Mouse (Mus musculus) neural tube, embryonic 14.5 days (tissue): ENCODE measurements around the gene Zic2. TPM values are rescaled to one million over a fixed set of nuclear protein-coding genes. Genes with fewer than 3 reads are reported as not detected.

ENCODE experiments used
- ATAC-seq: fragments of 200-750 bp; cut with Nextera tagmentation; 2 replicates; pipeline ENCODE4 v1.8.0; 2017; ENCODE audit warnings: low read depth, mild to moderate bottlenecking, moderate TSS enrichment, moderate library complexity
- H3K27ac ChIP-seq: fragments of 300-500 bp; sonication (generic); 2 replicates; pipeline ENCODE4 v1.5.1; 2014; ENCODE audit warnings: low read depth, mild to moderate bottlenecking, control low read depth, low read length, moderate library complexity, mixed read lengths
- H3K27me3 ChIP-seq: fragments of 300-500 bp; sonication (generic); 2 replicates; pipeline ENCODE4 v1.6.1; 2014; ENCODE audit warnings: low read length; ENCODE audit not compliant: control insufficient read depth, insufficient read depth
- H3K36me3 ChIP-seq: fragments of 300-500 bp; sonication (generic); 2 replicates; pipeline ENCODE4 v1.6.1; 2014; ENCODE audit warnings: low read length, mixed read lengths; ENCODE audit not compliant: control insufficient read depth, insufficient read depth
- H3K4me1 ChIP-seq: fragments of 300-500 bp; sonication (generic); 2 replicates; pipeline ENCODE4 v1.6.1; 2014; ENCODE audit warnings: low read length; ENCODE audit not compliant: control insufficient read depth, insufficient read depth
- H3K4me2 ChIP-seq: fragments of 300-500 bp; sonication (generic); 2 replicates; pipeline ENCODE4 v1.6.1; 2014; ENCODE audit warnings: mild to moderate bottlenecking, low read depth, low read length, control low read depth
- H3K4me3 ChIP-seq: fragments of 300-500 bp; sonication (generic); 2 replicates; pipeline ENCODE4 v1.5.1; 2014; ENCODE audit warnings: low read depth, low read length, control low read depth, mixed read lengths
- H3K9ac ChIP-seq: fragments of 300-500 bp; sonication (generic); replicated peaks from 2 replicates; pipeline ENCODE4 v1.6.1; 2014; ENCODE audit warnings: low read depth, mild to moderate bottlenecking, control low read depth, low read length, mixed read lengths
- H3K9me3 ChIP-seq: fragments of 300-500 bp; sonication (generic); 2 replicates; pipeline ENCODE4 v1.6.1; 2016; ENCODE audit warnings: low read length; ENCODE audit not compliant: control insufficient read depth
- WGBS: fragments of 180-500 bp; shearing (Covaris S2); extraction: QIAGEN DNeasy Blood & Tissue Kit; methylation state at CpG from one replicate; pipeline ENCODE4 v1.1.7; 2014; 5-methylcytosine and 5-hydroxymethylcytosine counted together
- polyA plus RNA-seq: library from polyadenylated mRNA; unstranded; fragments of >200 nt; fragmentation: Nextera tagmentation; extraction: Ambion mirVana; gene quantifications from 2 replicates; pipeline ENCODE4 v1.2.1, GENCODE M21; 2014

Gene Zic2
- polyA plus RNA-seq, 1 experiment from 2014 or later, result 6.5 TPM

DNA sequence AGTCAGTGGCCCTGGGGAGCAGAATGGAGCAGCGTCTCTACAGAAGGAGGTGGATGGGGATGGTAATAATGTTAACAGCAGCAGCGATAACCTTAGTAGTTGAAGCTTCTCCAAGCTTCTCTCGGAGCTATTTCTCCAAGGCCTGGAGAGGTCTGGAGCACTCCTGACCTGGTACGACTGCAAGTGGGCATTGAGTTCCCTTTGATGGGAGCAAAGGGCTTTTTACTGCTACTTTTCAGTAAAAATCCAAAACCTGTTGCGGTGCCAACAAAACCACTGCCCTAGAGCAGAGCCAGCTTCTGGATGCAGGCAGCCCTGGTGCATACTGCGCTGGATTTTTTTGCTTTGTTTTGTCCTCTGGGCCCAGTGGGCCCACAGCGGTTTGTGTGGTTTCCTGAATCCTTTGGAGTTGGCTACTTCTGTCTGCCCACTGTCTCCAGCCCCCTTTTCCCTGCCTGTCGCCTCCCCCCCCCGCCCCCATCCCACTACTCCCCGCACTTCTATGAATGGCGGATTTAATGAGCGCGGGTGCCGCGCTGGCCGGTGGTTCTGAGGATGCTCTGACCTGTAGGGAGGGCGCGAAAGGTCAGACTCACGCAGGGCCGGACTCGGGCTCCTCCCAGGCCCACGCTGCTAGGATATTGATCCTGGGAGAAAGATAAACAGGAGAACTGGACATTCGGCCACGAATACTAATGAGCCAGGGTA lies 9.8 kb downstream of the Zic2 start:
- no peak overlapping the region for H3K9ac ChIP-seq
- no peak overlapping the region for H3K4me3 ChIP-seq
- no peaks in the 10 kb centered on the region for H3K9me3 ChIP-seq
- peak overlapping the region; percentile 15; the same call in 1 of the 2 replicates for H3K4me2 ChIP-seq
- H3K36me3 ChIP-seq, result no peaks in the 10 kb centered on the region
- WGBS, result 3% methylated on average over 24 of the region's 24 CpGs
- peak overlapping the region; percentile 34; the same call in 1 of the 2 replicates for H3K27ac ChIP-seq
- no peaks in the 10 kb centered on the region for H3K4me1 ChIP-seq
- peaks cover 55% of the 10 kb centered on the region for H3K27me3 ChIP-seq
- no peak for ATAC-seq

DNA sequence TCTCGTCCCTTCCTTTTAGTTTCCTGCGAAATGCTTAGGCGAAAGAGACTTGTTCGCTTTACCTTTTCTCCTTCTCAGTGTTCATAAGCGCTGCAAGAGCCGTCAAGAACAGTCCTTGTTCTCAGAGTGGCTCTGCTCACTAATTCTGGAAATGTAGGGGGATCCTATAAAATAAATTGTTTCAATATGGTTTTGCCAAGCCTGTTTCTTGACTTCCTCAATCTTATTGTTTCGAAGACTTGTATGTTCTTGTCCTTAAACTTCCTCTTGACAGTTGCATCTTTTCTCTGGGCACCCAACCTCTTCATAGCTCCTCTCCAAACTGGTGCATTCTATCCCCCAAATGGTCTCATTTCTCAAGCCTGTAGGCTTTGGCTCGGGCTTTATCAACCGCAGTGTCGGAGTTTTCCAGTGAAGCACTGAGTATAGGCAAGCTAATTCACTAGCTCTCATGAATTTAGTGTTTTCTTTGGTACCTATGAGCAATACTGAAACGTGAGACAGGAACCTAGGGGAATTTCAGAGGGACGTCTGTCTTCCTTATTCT lies 10.5 kb downstream of the Zic2 start:
- no peak overlapping the region for H3K9ac ChIP-seq
- peak overlapping the region; percentile 15; the same call in 1 of the 2 replicates for H3K4me2 ChIP-seq
- no peak overlapping the region; the same call in 1 of the 2 replicates for H3K27ac ChIP-seq
- H3K27me3 ChIP-seq, result peaks cover 55% of the 10 kb centered on the region
- no peaks in the 10 kb centered on the region for H3K36me3 ChIP-seq
- no peak overlapping the region for H3K4me3 ChIP-seq
- no peaks in the 10 kb centered on the region for H3K9me3 ChIP-seq
- 5% methylated on average over 12 of the region's 12 CpGs for WGBS
- H3K4me1 ChIP-seq, result no peaks in the 10 kb centered on the region
- ATAC-seq, result no peak

DNA sequence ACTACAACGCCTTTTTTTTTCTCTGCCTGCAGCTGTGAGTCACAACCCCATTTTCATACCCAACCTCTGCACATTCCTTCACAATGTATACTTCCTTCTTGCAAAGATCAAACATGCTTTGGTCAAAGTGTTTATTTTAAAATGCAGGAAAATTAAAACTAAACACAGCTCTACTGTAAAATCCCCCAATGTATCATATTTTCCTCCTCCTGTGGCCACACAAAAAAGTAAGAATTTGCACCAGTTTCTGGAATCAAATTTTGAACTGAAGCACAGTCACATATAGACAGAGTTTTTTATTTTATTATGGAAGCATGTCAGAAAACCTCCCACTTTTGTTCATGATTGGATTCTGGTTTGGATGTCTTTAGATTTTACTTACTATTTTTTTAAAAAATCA lies 11.4 kb downstream of the Zic2 start:
- 9% methylated on average over 1 of the region's 1 CpGs for WGBS
- H3K36me3 ChIP-seq, result no peaks in the 10 kb centered on the region
- no peak for ATAC-seq
- H3K9me3 ChIP-seq, result no peaks in the 10 kb centered on the region
- no peaks in the 10 kb centered on the region for H3K4me1 ChIP-seq
- H3K4me3 ChIP-seq, result no peak overlapping the region
- H3K27me3 ChIP-seq, result peaks cover 56% of the 10 kb centered on the region
- H3K4me2 ChIP-seq, result no peak overlapping the region
- H3K9ac ChIP-seq, result no peak overlapping the region
- H3K27ac ChIP-seq, result no peak overlapping the region

DNA sequence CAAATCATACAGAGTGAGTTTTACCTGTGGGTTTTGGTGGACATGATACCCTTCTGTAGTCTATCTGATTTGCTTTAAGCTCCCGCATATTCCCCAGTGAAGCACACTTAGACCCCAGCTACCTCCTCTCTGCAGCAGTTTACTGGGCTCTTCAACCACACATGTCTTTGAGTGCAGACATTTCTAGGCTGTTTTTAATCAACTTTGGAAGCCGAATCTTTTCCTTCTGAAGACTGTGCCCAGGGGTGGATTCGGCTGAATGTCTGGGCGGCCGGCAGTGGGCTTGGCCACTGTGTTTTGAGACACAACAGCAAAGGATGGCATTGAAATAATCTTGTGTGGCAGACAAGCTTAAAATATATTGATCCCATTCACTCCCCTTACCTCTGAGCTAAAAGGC lies 12.1 kb downstream of the Zic2 start:
- H3K9me3 ChIP-seq, result no peaks in the 10 kb centered on the region
- no peak overlapping the region for H3K4me3 ChIP-seq
- H3K9ac ChIP-seq, result no peak overlapping the region
- no peaks in the 10 kb centered on the region for H3K36me3 ChIP-seq
- WGBS, result 11% methylated on average over 5 of the region's 5 CpGs
- peaks cover 50% of the 10 kb centered on the region for H3K27me3 ChIP-seq
- no peak overlapping the region for H3K4me2 ChIP-seq
- no peak for ATAC-seq
- no peaks in the 10 kb centered on the region for H3K4me1 ChIP-seq
- no peak overlapping the region for H3K27ac ChIP-seq

DNA sequence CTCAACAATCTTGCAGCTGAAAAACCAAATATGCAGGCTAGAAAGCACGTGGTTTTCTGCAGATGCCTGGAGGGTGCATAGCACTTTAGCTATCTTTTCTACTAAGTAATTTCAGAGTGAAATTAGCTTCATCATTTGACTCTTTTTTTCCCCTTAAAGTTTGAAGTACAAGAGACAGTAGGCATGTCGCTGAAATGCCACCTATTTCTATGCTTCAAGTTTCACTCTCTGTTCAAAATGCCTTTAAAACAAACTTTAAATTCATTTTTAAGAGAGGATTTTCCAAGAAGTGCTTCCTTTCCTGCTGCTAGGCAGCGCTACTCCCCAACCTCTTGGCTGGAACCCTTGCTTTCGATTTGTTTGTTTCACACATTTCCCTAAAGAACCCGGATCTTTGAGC lies 13.8 kb downstream of the Zic2 start:
- Histone ChIP-seq H3K9me3 (no peaks in the 10 kb centered on the region), H3K4me3 (no peak overlapping the region), H3K27ac (no peak overlapping the region), H3K4me2 (no peak overlapping the region), H3K4me1 (no peaks in the 10 kb centered on the region), H3K36me3 (no peaks in the 10 kb centered on the region), H3K9ac (no peak overlapping the region), H3K27me3 (peaks cover 42% of the 10 kb centered on the region)
- ATAC-seq, result no peak
- WGBS, result 4% methylated on average over 5 of the region's 5 CpGs

DNA sequence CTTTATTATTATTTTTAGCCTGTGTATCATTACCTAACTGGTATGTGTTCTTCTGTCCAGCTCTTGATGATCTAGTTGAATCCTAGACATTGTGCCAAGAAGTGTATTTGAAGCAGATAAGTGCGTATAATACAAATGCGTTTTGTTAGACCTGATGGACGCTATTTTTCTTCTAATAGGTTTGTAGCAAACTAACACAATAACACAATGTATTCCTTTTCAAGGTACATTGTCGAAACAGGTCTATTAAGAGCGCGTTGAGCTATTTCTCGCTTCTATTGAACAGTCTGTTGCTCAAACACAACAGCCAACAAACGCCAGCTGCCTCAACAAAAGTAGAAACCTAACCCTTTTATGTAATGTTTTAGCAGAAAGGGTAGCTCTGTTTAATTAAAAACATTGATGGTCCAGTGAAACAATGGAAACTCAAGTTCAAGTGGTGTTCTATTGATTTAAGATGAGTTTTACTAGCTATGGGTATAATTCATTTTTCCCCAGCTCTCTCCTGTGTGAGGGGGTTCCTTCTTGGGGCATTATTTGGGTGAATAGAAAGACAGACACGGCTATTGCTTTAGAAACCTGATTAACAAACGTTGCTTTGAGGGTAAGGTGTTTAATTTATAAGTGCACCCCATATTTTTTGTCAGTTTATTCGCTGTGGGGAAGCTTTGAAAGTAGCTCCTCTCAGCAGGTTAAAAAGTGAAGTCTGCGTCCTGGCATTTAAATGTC lies 14.6 kb downstream of the Zic2 start:
- Histone ChIP-seq H3K9me3 (no peaks in the 10 kb centered on the region), H3K36me3 (no peaks in the 10 kb centered on the region), H3K27me3 (peaks cover 36% of the 10 kb centered on the region), H3K4me2 (peak overlapping the region; percentile 41; the same call in 1 of the 2 replicates), H3K27ac (no peak overlapping the region), H3K4me1 (no peaks in the 10 kb centered on the region), H3K4me3 (no peak overlapping the region), H3K9ac (no peak overlapping the region)
- 2% methylated on average over 12 of the region's 12 CpGs for WGBS
- ATAC-seq, result no peak

DNA sequence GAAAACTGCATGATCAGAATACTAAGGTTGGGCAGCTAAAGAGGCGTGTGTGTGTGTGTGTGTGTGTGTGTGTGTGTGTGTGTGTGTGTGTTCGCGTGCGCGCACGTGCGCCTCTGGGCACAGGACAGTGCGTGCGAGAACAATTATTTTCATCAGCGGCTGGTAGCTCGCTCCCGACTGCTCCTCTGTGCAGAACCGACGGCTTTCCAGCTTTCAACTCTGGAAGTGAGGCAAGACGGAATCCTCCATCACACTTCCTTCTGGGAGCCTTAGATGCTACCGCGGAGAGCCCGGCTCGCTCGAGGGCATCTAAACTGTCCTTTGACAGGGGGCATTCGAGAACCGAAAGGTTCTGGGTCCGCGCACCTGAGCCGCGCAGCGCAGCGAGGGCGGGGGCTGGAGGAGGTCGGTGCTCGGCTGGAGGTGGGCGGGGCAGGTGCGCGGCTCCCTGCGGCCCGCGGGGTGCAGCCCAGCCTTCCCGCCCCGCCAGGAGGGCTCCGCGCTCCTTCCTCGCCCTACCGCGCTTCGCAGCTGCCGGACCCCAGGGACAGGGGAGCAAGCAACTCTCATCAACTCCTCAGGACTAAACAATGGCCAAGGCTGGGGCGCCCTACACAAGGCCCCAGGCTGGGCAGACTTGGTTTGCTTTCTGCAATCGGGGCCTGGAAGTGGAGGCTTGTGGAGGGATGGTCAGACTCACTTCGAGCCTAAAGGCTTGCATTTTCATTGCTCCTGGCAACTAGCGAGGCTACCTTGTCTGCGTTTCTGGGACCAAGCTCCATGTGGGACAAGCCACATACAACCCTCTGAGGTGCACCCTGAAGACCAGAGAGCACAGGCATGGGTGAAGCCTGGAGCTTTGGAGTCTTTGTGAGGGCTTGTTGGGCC lies 15.4 kb downstream of the Zic2 start, which contains the start of gene Gm10837:
Gene Gm10837 (plus strand): TSS at position 146 of the 888 bp plus-strand sequence.
- Histone ChIP-seq H3K4me1 (no peaks in the 10 kb centered on the region), H3K9me3 (no peaks in the 10 kb centered on the region), H3K27ac (peak within 1 kb of the TSS; percentile 57), H3K9ac (0 out of 2 replicates have a peak within 1 kb of the TSS, but pooled peaks have one; percentile 12), H3K27me3 (peaks cover 29% of the 10 kb centered on the region), H3K4me3 (peak within 1 kb of the TSS; percentile 24), H3K4me2 (peak within 1 kb of the TSS; percentile 41), H3K36me3 (no peaks in the 10 kb centered on the region)
- ATAC-seq, result peak; percentile 83
- 2% methylated on average over 50 of the region's 51 CpGs for WGBS

DNA sequence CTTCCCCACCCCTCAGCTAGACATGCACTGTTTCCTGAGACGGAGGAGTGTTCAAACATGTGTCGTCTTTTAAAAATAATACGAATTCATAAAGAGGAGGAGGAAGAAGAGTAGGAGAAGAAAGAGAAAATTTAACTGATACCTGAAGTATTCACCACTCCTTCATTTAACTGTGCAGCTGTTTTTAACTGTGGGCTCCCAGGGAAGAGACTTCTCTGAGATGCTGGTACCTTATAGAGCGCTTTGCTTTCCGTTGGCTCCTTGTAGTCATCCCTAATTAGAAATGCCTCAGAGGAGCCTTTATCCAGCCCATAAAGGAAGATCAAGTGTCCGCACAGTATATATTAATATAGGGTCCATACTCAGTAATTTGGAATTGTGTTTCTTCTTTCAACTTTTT lies 16.3 kb downstream of the Zic2 start:
- Histone ChIP-seq H3K27me3 (peaks cover 21% of the 10 kb centered on the region), H3K9me3 (no peaks in the 10 kb centered on the region), H3K4me1 (no peaks in the 10 kb centered on the region), H3K27ac (no peak overlapping the region), H3K4me2 (no peak overlapping the region), H3K9ac (no peak overlapping the region), H3K4me3 (no peak overlapping the region), H3K36me3 (no peaks in the 10 kb centered on the region)
- no peak for ATAC-seq
- WGBS, result 66% methylated on average over 6 of the region's 6 CpGs
